ENCODE assay signal across 20 mouse cellular contexts in the genomic region with DNA sequence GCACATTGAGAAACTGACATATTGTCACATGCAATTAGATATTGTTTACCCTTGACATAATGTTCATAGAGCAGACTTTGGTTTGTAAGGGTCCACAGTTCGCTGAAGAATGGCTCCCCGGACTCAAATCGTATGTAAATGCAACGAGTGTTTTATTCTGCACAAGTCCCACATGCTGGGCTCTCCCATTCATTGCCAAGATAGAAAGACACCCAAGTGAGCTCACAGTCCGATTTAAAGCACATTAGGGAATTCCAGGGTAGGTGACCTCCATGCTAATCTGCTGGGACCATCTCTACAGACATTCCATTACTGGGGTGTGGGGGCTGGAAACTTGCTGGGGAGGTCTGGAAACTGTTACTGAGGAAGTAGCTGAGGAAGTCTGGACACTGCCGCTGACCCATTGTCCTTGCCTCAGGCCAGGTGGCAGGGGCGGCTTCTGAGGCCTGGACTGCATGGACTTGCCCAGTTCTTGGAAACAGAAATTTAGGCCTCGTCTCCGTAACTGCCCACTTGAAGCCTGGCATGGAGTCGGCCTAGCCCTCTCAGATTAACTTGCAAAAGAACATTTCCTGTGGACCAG. TPM values are rescaled to one million over a fixed set of nuclear protein-coding genes. Genes with fewer than 3 reads are reported as not detected.
"Had no signal": no experiment of that assay in that cellular context is flagged by ENCODE, and none has a peak within 500 bp of the region (broad histone marks: within the 10 kb centered on the region; RNA-seq: fewer than 3 reads in every experiment).

No protein-coding gene starts in this region.

- H3K4me3 ChIP-seq: layer of hippocampus, adult 2 months; limb, embryonic 12.5 days; liver, embryonic 13.5 days; megakaryocyte, embryonic 14.5 days; midbrain, embryonic 15.5 days; neural tube, embryonic 13.5 days had no signal

- H3K27ac ChIP-seq: layer of hippocampus, adult 2 months; limb, embryonic 12.5 days; liver, embryonic 13.5 days; macrophage; midbrain, embryonic 15.5 days; neural tube, embryonic 13.5 days had no signal

- H3K9me3 ChIP-seq: limb, embryonic 12.5 days; liver, embryonic 13.5 days; megakaryocyte, embryonic 14.5 days; midbrain, embryonic 15.5 days; neural tube, embryonic 13.5 days had no signal

- H3K9ac ChIP-seq: limb, embryonic 12.5 days; liver, embryonic 13.5 days; liver, postnatal 0 days; midbrain, embryonic 15.5 days; neural tube, embryonic 13.5 days had no signal

- DNase-seq: kidney, adult 8-10 months; kidney, postnatal 36 days; liver; liver, embryonic 13.5 days; liver, postnatal 0 days; lung, postnatal 10 days; retina, postnatal 1 day; right cerebral cortex, postnatal 4 days; thymus, postnatal 36 days had no signal

- H3K36me3 ChIP-seq: liver, embryonic 13.5 days; midbrain, embryonic 15.5 days had no signal

- ATAC-seq: intestine, embryonic 16.5 days; liver, postnatal 0 days; midbrain, embryonic 15.5 days had no signal

- H3K27me3 ChIP-seq: limb, embryonic 12.5 days; liver, embryonic 13.5 days; midbrain, embryonic 15.5 days; neural tube, embryonic 13.5 days had no signal

- H3K4me2 ChIP-seq: limb, embryonic 12.5 days; liver, embryonic 13.5 days; midbrain, embryonic 11.5 days; midbrain, embryonic 15.5 days; neural tube, embryonic 13.5 days had no signal

- H3K4me1 ChIP-seq: liver, embryonic 13.5 days; megakaryocyte, embryonic 14.5 days; neural tube, embryonic 13.5 days had no signal

RNA-seq across cellular contexts. Expression of a gene that starts 36.2 kb away (rescaled TPM):
- total RNA-seq: layer of hippocampus, adult 2 months; layer of hippocampus, postnatal 10 days; left cerebral cortex, postnatal 36 days; monocyte, adult 5-6 weeks had no signal
- polyA plus RNA-seq: macrophage; midbrain, embryonic 11.5 days; midbrain, embryonic 15.5 days; neural tube, embryonic 13.5 days had no signal

RNA-seq across cellular contexts. Expression of a gene that starts 42.9 kb away (rescaled TPM):
- total RNA-seq: layer of hippocampus, adult 2 months; layer of hippocampus, postnatal 10 days; monocyte, adult 5-6 weeks had no signal
- polyA plus RNA-seq: macrophage had no signal
